Mouse (Mus musculus): ENCODE data around the gene A830005F24Rik. TPM values are rescaled to one million over a fixed set of nuclear protein-coding genes. Genes with fewer than 3 reads are reported as not detected.
"Not testable (repeated sequence)": the region's sequence is repeated elsewhere in the genome, so short reads cannot be mapped to it uniquely, and the experiment has no call there.

The A830005F24Rik gene
- polyA plus RNA-seq, 1 experiment from 2014 or later = 0.36 TPM

GRCm38 (mm10) chr13:48515861-48516260, 2.5 kb downstream of the A830005F24Rik start:
- DNase-seq (ENCODE audit: low spot score) (no peak), ATAC-seq (ENCODE audit: low FRiP score, low TSS enrichment) (no peak)
- WGBS = 59% methylated on average over 4 of the region's 4 CpGs
- TF ChIP-seq CTCF (IDR thresholded peaks at IDR 0.05; ENCODE audit: low read depth) (no peak), EP300 (optimal IDR thresholded peaks at IDR 0.05) (no peak)
- no peaks in the 10 kb centered on the region for H3K9me3 ChIP-seq (ENCODE audit: control insufficient read depth, low read length)
- no peak overlapping the region for H3K4me2 ChIP-seq (replicated peaks; ENCODE audit: low read depth)
- no peaks in the 10 kb centered on the region for H3K36me3 ChIP-seq (ENCODE audit: control insufficient read depth, insufficient read depth, low read length)
- no peaks in the 10 kb centered on the region for H3K27me3 ChIP-seq (ENCODE audit: control insufficient read depth, insufficient read depth, low read length)
- no peak overlapping the region for H3K9ac ChIP-seq (ENCODE audit: low read length)
- 0 out of 2 replicates have a peak, but pooled peaks cover 4% of the 10 kb centered on the region for H3K4me1 ChIP-seq (replicated peaks; ENCODE audit: control insufficient read depth, insufficient read depth)
- H3K4me3 ChIP-seq (ENCODE audit: low read depth, low read length) = no peak overlapping the region
- 0 out of 2 replicates have a peak overlapping the region, but pooled peaks have one; percentile 13 for H3K27ac ChIP-seq (replicated peaks)

DNA sequence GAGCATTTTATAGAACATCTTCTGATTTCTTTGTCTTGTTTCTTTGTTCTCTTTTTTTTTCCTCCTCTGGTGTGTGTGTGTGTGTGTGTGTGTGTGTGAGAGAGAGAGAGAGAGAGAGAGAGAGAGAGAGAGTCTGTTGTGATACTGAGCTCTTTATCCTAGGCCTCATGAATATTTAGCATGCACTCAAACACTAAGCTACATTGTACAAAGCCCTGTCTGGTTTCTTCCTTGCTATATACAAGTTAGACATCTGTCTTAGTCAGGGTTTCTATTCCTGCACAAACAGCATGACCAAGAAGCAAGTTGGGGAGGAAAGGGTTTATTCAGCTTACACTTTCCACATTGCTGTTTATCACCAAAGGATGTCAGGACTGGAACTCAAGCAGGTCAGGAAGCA, 5.8 kb downstream of the A830005F24Rik start:
- H3K36me3 ChIP-seq (ENCODE audit: control insufficient read depth, insufficient read depth, low read length); ATAC-seq (ENCODE audit: low FRiP score, low TSS enrichment); H3K9me3 ChIP-seq (ENCODE audit: control insufficient read depth, low read length); H3K4me3 ChIP-seq (ENCODE audit: low read depth, low read length); H3K4me1 ChIP-seq (replicated peaks; ENCODE audit: control insufficient read depth, insufficient read depth); H3K9ac ChIP-seq (ENCODE audit: low read length); DNase-seq (ENCODE audit: low spot score); H3K27me3 ChIP-seq (ENCODE audit: control insufficient read depth, insufficient read depth, low read length); H3K27ac ChIP-seq (replicated peaks); H3K4me2 ChIP-seq (replicated peaks; ENCODE audit: low read depth): not testable (repeated sequence)

- no peak overlapping the region for H3K27ac ChIP-seq (replicated peaks)
- DNase-seq (ENCODE audit: low spot score) (no peak), ATAC-seq (ENCODE audit: low FRiP score, low TSS enrichment) (no peak)
- WGBS = 71% methylated on average over 5 of the region's 5 CpGs
- no peaks in the 10 kb centered on the region for H3K9me3 ChIP-seq (ENCODE audit: control insufficient read depth, low read length)
- no peak overlapping the region for H3K9ac ChIP-seq (ENCODE audit: low read length)
- no peak overlapping the region for H3K4me3 ChIP-seq (ENCODE audit: low read depth, low read length)
- H3K4me1 ChIP-seq (replicated peaks; ENCODE audit: control insufficient read depth, insufficient read depth) = no peaks in the 10 kb centered on the region
- no peaks in the 10 kb centered on the region for H3K36me3 ChIP-seq (ENCODE audit: control insufficient read depth, insufficient read depth, low read length)
- H3K4me2 ChIP-seq (replicated peaks; ENCODE audit: low read depth) = no peak overlapping the region
- no peaks in the 10 kb centered on the region for H3K27me3 ChIP-seq (ENCODE audit: control insufficient read depth, insufficient read depth, low read length)
- no peak for TF ChIP-seq EP300 (optimal IDR thresholded peaks at IDR 0.05)
- TF ChIP-seq CTCF (IDR thresholded peaks at IDR 0.05; ENCODE audit: low read depth) = no peak
These were observed 12.4 kb downstream of the A830005F24Rik start for GRCm38 (mm10) chr13:48525745-48526144.

- ATAC-seq (ENCODE audit: low FRiP score, low TSS enrichment) (peak; percentile 79), DNase-seq (ENCODE audit: low spot score) (peak; percentile 61)
- Histone ChIP-seq H3K4me3 (ENCODE audit: low read depth, low read length) (no peak overlapping the region), H3K27me3 (ENCODE audit: control insufficient read depth, insufficient read depth, low read length) (no peaks in the 10 kb centered on the region), H3K27ac (replicated peaks) (no peak overlapping the region), H3K36me3 (ENCODE audit: control insufficient read depth, insufficient read depth, low read length) (no peaks in the 10 kb centered on the region), H3K9me3 (ENCODE audit: control insufficient read depth, low read length) (no peaks in the 10 kb centered on the region), H3K4me2 (replicated peaks; ENCODE audit: low read depth) (no peak overlapping the region), H3K9ac (ENCODE audit: low read length) (no peak overlapping the region), H3K4me1 (replicated peaks; ENCODE audit: control insufficient read depth, insufficient read depth) (no peaks in the 10 kb centered on the region)
- WGBS = 54% methylated on average over 15 of the region's 15 CpGs
- TF ChIP-seq CTCF (IDR thresholded peaks at IDR 0.05; ENCODE audit: low read depth) (peak; percentile 96), EP300 (optimal IDR thresholded peaks at IDR 0.05) (no peak)
These were observed 14.9 kb downstream of the A830005F24Rik start for GRCm38 (mm10) chr13:48528123-48528871.

DNA sequence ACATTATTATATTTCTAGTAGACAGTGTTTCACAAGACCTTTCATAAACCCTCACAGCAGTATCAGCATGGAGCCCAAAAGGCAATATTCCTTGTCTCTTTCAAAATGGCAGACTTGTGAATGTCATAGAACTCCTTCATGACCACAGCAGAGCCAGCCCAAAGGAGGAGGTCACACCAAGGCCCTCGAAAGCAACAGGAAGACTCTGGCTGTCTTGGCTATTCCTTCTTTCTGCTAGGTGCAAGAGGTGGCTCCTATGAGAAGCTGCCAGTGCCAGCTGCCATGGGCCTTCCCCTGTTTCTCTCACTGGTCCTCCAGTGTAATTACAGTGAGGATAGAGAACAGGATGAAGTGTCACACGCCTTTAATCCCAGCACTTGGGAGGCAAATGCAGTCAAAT, 15.7 kb downstream of the A830005F24Rik start:
- Histone ChIP-seq H3K4me1 (replicated peaks; ENCODE audit: control insufficient read depth, insufficient read depth) (no peaks in the 10 kb centered on the region), H3K4me3 (ENCODE audit: low read depth, low read length) (no peak overlapping the region), H3K9ac (ENCODE audit: low read length) (no peak overlapping the region), H3K27me3 (ENCODE audit: control insufficient read depth, insufficient read depth, low read length) (no peaks in the 10 kb centered on the region), H3K4me2 (replicated peaks; ENCODE audit: low read depth) (no peak overlapping the region), H3K27ac (replicated peaks) (no peak overlapping the region), H3K9me3 (ENCODE audit: control insufficient read depth, low read length) (no peaks in the 10 kb centered on the region), H3K36me3 (ENCODE audit: control insufficient read depth, insufficient read depth, low read length) (no peaks in the 10 kb centered on the region)
- no peak for ATAC-seq (ENCODE audit: low FRiP score, low TSS enrichment)
- DNase-seq (ENCODE audit: low spot score) = no peak
- 40% methylated on average over 2 of the region's 2 CpGs for WGBS
- TF ChIP-seq EP300 (optimal IDR thresholded peaks at IDR 0.05) (no peak), CTCF (IDR thresholded peaks at IDR 0.05; ENCODE audit: low read depth) (no peak)

- Histone ChIP-seq H3K4me2 (replicated peaks; ENCODE audit: low read depth) (no peak overlapping the region), H3K9me3 (ENCODE audit: control insufficient read depth, low read length) (no peaks in the 10 kb centered on the region), H3K4me3 (ENCODE audit: low read depth, low read length) (no peak overlapping the region), H3K27ac (replicated peaks) (no peak overlapping the region), H3K4me1 (replicated peaks; ENCODE audit: control insufficient read depth, insufficient read depth) (no peaks in the 10 kb centered on the region), H3K36me3 (ENCODE audit: control insufficient read depth, insufficient read depth, low read length) (no peaks in the 10 kb centered on the region), H3K9ac (ENCODE audit: low read length) (no peak overlapping the region), H3K27me3 (ENCODE audit: control insufficient read depth, insufficient read depth, low read length) (no peaks in the 10 kb centered on the region)
- TF ChIP-seq EP300 (optimal IDR thresholded peaks at IDR 0.05) (no peak), CTCF (IDR thresholded peaks at IDR 0.05; ENCODE audit: low read depth) (no peak)
- no peak for ATAC-seq (ENCODE audit: low FRiP score, low TSS enrichment)
- 33% methylated on average over 2 of the region's 2 CpGs for WGBS
- DNase-seq (ENCODE audit: low spot score) = no peak
These were observed 17.3 kb downstream of the A830005F24Rik start for GRCm38 (mm10) chr13:48530685-48531084.

All from stomach, postnatal 0 days (tissue).